Mouse (Mus musculus) layer of hippocampus, adult 2 months (tissue): ENCODE data around the gene Gpr63. TPM values are rescaled to one million over a fixed set of nuclear protein-coding genes. Genes with fewer than 3 reads are reported as not detected.
"Not testable (repeated sequence)": the region's sequence is repeated elsewhere in the genome, so short reads cannot be mapped to it uniquely, and the experiment has no call there.

Source experiments
- DNase-seq, 2 experiments: peaks; one replicate each; pipeline ENCODE4 v3.0.0; 2022; ENCODE audit warnings: low spot score in 2 of 2
- H3K27ac ChIP-seq: fragments of 200-600 bp; 2 replicates; pipeline ENCODE4 v1.8.1; 2022
- H3K4me3 ChIP-seq: fragments of 200-600 bp; 2 replicates; pipeline ENCODE4 v1.8.1; 2022; ENCODE audit warnings: mild to moderate bottlenecking
- CTCF ChIP-seq: fragments of 200-600 bp; conservative IDR thresholded peaks from 2 replicates; pipeline ENCODE4 v1.8.1; 2022; ENCODE audit warnings: antibody characterized with exemption, mild to moderate bottlenecking, moderate library complexity
- long read RNA-seq, 2 experiments: library from polyadenylated mRNA; stranded (forward); transcript quantifications; one replicate each; pipeline ENCODE4 v2.0.0; 2021; ENCODE audit warnings: borderline mapping rate in 2 of 2
- total RNA-seq, 2 experiments: library from RNA; stranded (reverse); gene quantifications; 2 replicates each; pipeline ENCODE4 v1.2.3; 2021

Gene Gpr63
- total RNA-seq: 10 to 100 TPM; 39.3 to 42.4 TPM
- long read RNA-seq, experiment 1: 0 reads
- long read RNA-seq, experiment 2: 0 reads

DNA sequence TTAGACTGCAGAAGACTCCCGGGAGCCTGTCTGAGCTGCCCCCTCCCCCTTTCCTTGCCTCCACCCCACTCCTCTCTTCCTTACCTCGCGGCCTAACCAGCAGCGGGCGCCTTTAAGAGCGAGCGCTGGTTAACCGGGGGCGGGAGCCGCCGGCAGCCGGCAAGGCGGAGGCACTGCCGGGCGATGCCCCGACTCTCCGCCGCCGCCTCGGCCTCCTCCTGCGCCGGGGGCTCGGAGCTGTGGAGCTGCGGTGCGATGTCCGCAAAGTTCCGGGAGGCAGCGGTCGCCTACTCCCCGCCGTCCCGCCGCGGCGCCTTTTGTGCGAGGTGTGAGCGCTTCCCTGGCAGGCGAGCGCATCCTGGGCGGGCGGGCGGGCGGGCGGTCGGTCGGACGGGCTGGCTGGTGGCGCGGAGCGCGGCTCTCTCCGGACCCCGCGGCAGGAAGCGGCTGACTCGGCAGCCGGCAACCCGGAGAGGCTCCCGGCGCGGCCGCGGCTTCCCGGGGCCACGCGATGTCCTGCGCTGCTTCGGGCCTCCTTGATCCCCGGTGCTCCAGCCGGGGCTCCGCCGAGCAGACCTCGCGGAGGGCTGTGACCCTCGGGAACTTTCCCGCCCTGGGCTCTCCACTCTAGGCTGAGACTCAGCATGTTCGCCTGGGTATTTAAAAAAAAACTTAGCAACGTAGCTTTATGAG is at the start of gene Gpr63:
Gene Gpr63, plus strand, starts transcription at position 109 of the 693 bp plus-strand sequence.
- Histone ChIP-seq H3K27ac (peak within 1 kb of the TSS; percentile 93), H3K4me3 (peak within 1 kb of the TSS; percentile 85)
- DNase-seq: peak; percentile 70 to 82
- TF ChIP-seq CTCF: peak; percentile 43

DNA sequence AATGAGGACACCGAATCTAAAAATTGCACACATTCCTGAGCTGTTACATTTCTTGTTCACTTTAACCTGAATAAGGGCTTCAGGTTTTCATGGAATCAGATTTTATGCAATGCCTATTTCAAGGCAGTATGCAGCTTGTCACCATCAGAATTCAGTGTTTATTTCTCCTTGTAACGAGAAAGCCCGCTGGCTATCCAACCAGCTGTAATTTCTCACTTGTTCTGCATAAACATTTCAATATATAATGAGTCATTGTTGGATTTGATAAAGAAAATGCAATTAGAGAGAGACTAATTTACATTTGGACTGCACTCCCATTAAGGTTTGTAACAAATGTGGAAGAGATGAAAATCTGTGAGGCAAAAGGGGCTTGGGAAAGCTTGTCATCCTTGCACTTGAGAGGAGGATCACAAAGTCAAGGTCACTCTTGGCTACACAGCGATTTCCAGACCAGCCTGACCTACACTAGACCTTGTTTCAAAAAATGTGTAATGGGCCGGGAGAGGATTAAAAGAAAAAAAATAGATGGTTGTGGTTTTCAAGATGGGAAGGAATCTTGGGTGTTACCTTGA is 46.1 kb upstream of the Gpr63 start:
- TF ChIP-seq CTCF: no peak
- no peak overlapping the region for H3K4me3 ChIP-seq
- no peak overlapping the region for H3K27ac ChIP-seq
- DNase-seq: no peak

DNA sequence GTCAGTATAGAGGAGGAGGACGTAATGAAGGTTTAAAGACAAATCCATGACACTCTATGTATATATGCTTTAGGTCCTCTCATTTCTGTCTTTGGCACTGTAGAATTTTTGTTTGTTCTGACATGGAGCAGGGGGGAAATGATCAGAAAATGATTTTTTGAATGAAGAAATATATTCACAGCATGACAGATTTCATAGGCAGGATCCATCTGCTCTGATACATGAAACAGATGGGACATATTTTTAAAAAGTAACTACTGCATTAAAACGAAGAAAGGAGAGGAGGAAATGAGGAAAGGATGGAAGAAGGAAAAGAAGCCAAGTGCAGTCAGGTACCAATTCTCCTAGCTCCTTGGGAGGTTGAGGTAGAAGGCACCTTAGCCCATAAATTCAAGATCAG is 41.5 kb upstream of the Gpr63 start:
- Histone ChIP-seq H3K27ac (peak overlapping the region; percentile 53; the same call in 1 of the 2 replicates), H3K4me3 (no peak overlapping the region)
- no peak for TF ChIP-seq CTCF
- DNase-seq: peak; percentile 26 to 33

DNA sequence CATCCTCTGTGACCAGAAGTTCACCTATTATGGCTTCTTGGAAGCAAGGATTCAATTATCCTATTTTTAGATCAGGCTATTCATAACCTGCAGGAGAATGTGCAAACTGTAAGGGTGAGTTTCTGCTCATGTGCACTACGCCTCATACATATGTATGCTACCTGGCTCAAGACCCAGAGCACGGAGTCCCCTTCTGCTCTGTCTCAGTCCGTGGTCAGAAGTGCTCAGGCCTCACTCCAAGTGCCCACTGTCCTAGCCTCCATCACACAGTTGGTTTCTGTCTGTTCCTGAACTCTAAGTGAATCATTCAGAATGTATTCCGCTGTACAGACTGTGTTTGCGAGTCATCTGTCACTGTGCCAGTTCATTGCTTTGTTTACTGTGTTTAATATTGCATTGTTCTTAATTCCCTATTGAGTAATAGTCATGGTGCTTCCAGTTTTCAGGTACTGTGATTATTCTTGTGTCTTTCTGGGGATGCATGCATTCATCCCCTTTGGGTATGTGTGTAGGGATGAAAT is 37.9 kb upstream of the Gpr63 start:
- no peak for DNase-seq

DNA sequence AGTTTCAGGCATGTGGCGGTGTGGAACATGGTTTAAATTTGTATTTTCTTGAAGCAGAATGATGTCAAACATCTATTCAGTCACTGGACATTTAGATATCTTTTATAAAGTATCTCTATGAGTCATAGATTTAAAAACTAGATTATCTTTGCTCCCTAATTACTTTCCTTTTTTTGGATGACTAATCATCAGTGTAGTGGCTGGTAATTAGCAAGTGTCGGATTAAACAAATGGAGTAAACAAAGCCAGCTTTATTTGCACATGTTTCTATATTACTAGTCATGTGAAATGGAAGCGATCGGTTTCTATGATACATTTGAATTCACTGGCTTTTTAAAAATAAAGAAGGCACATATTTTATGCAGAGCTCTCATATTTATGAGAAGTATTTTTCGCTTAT is 37.3 kb upstream of the Gpr63 start:
- TF ChIP-seq CTCF: no peak
- H3K4me3 ChIP-seq: no peak overlapping the region
- no peak overlapping the region for H3K27ac ChIP-seq
- DNase-seq: no peak

More for the DNA sequence above, 37.9 kb upstream of the Gpr63 start:
- TF ChIP-seq CTCF: no peak
- H3K4me3 ChIP-seq: no peak overlapping the region
- no peak overlapping the region for H3K27ac ChIP-seq

DNA sequence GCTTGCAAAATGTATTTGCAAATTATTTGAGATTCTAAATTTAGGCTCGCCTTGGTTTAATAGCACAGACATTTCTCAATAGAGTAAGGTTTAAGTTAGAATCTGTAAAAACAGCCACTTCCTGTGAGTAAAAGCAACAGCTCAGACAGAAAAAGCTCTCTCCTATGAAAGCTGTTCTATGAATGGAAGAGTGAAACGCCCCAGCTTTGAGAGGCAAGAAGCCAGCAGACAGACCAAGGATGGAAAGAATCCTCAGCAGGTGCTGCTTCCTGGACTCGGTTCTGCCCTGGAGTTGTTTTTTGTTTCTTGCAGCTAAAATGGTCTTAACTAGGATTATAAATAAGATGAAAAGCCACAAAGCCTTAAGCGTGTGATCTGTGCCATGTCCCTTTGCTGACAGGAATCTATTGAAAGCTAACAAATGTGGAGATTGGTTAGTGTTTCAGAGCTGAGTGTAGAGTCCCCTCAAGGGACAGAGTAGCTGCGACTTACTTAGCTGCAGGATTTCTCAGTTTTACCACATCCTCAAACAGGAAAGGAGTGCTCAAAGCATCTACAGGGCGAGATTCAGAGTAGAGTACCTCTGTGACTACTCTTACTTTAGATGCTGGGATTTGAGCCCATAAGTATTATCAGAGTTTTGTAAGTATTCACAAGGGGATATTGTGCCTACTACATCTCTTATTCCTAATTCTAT is 23.3 kb upstream of the Gpr63 start:
- no peak overlapping the region for H3K4me3 ChIP-seq
- peak overlapping the region; percentile 74 for H3K27ac ChIP-seq
- no peak for DNase-seq
- TF ChIP-seq CTCF: no peak

DNA sequence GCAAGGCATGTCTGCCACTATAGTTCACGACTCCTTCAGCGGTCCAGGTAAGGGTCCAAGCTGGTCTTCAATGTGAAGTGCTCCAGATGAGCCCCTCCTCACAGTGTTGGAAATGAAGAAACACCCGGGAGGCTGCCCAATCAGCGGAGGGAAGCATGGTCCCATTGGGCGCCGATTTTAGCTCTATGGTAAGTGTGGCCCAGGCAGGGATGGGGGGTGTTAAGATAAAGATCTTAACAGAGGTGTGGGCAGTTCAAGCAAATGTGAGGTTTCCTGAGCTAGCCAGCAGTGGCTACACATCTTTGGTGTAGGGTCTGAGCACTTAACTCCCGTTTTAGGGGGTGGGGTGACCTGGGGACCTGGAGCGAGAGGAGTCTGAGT is 299 bp upstream of the Gpr63 start:
- no peak for DNase-seq
- TF ChIP-seq CTCF: no peak
- peak overlapping the region; percentile 93 for H3K27ac ChIP-seq
- peak overlapping the region; percentile 85 for H3K4me3 ChIP-seq

DNA sequence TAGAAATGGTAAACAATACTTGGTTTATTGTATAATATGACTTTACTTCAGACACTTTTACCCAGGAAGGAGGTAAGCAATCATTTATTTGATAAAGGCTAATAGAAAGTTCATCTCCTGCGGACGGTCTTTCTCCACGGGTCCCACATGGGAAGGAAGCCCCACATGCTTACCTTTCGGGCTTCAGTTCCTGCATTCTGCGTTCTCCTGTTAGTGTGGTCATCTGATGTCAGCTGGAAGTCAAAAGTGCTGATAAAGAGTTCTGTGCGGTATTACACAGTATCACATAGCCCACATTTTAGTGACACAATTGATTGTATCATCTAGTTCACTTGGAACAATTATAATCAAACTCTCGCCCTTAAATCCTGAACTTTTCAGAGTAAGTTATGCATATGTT is 1.0 kb downstream of the Gpr63 start:
- TF ChIP-seq CTCF: no peak
- H3K4me3 ChIP-seq: peak overlapping the region; percentile 85
- peak overlapping the region; percentile 93 for H3K27ac ChIP-seq
- DNase-seq: no peak

DNA sequence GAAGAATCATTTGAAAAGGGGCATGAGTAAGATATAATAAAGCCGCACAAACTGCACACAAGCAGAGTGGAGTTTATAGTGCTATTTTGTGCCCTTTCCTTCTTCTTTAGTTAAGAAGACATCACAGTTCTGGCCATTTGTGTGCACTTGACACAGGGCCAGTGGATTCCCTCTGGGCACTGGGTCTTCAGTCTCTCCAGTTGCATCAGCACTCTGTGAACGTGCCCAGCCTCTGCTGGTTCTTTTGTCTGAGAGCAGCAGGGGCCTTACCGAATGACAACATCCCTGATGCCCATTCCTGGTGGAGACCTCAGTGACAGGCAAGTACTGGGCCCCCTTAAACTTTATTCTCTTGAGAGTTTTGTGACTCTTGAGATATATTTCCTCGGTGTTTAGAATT is 12.4 kb downstream of the Gpr63 start:
- H3K27ac ChIP-seq: no peak overlapping the region
- no peak for DNase-seq
- H3K4me3 ChIP-seq: no peak overlapping the region
- no peak for TF ChIP-seq CTCF

DNA sequence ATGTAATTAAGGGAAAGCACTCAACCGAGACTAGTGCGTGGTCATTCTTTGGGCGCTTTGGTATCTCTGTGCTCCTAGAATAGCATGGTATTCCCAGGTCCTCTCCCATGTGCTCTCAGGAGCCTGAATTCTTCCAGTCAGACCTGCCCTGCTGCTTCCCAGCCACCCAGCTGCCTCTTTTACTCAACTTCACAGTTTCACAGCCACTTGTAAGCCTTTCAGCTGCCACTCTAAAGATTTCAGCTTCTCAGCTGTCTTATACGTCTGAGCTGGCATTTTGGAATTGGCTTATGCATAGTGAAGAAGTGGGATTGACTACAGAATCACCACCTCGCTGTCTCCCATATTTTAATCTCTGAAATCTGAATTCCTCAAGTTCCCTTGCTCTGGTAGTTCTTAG is 19.4 kb downstream of the Gpr63 start:
- Histone ChIP-seq H3K27ac (0 out of 2 replicates have a peak overlapping the region, but pooled peaks have one; percentile 15), H3K4me3 (no peak overlapping the region)
- TF ChIP-seq CTCF: no peak
- no peak for DNase-seq

DNA sequence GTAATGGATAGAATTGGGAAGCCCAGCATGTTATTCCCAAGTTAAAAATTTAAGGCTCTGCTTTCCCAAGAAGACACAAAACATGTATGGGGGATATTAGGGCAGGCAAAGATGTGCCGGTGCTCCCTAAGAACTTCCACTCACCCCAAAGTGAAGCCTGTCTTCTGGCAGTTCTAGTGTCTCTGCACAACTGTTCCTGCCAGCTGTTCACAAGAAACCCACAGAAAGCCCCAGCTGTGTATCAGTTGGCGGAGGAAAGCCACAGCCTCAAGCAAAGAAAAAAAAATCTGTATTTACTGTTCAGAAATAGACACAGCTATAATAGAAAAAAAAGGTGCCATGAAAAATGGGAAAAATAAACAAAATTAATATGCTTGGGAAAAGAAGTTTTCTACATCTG is 25.3 kb downstream of the Gpr63 start:
- Histone ChIP-seq H3K27ac (no peak overlapping the region), H3K4me3 (no peak overlapping the region)
- no peak for DNase-seq
- TF ChIP-seq CTCF: no peak

DNA sequence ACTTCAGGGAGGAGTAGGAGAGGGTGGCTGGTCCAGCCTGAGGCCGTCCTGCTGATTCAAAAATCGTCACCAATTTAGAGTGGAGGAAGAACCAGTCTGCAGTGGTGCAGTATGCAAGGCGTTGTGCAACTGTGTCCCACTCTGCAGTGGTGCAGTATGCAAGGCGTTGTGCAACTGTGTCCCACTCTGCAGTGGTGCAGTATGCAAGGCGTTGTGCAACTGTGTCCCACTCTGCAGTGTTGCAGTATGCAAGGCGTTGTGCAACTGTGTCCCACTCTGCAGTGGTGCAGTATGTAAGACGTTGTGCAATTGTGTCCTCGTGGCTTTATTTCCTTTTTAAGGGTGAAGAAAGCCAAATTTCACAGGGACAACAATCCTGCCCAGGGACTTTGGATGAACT is 43.1 kb downstream of the Gpr63 start:
- H3K27ac ChIP-seq, DNase-seq, H3K4me3 ChIP-seq: not testable (repeated sequence)

DNA sequence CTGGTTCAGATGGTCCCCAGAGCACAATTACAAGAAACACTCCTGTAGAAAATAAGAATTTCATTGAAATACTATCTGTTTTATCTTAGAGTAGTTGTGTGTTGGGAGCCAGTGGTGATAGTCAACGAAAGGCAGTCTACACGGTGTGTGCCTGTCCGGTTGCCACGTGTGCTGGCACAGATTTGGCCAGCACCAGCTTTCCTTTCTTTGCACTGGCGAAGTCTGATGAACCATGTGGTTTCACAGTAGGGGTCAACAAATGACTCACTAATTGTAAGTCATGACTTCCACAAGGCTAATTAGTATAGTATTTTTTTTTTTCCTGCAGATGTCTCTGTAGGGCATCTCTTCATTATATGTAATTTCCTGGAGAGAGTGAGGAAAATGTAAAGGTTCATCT is 45.6 kb downstream of the Gpr63 start:
- Histone ChIP-seq H3K27ac (peak overlapping the region; percentile 39; the same call in 1 of the 2 replicates), H3K4me3 (no peak overlapping the region)
- no peak for TF ChIP-seq CTCF
- DNase-seq: no peak

DNA sequence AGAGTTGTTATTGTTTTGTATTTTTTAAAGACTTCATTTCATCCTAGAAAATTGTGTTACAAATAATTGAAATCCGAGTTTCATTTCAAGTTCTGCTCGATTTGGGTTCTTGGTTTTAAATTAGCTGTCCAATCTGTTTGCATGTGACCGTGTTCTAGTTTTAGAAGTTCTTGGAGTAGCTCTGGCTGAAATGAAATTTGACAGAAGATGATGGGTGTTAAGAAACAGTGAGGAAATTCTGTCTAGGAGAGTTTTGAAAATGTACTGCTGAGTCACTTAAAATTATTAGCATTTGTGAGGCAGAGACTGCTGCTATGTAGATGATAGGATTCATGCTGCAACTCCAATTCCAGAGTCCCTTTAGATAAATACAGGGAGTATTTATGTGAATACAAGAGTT is 46.5 kb downstream of the Gpr63 start:
- peak in 1 of 2 experiments; percentile 19 for DNase-seq
- Histone ChIP-seq H3K27ac (peak overlapping the region; percentile 64), H3K4me3 (no peak overlapping the region)
- TF ChIP-seq CTCF: no peak
